Mouse (Mus musculus) heart, embryonic 12.5 days (tissue): ENCODE measurements around the gene Wfdc21. TPM values are rescaled to one million over a fixed set of nuclear protein-coding genes. Genes with fewer than 3 reads are reported as not detected.
A peak's percentile ranks its signal among the peaks of the same experiment; 100 is the strongest.

Experiments
- ATAC-seq: fragments of 200-750 bp; cut with Nextera tagmentation; 2 replicates; pipeline ENCODE4 v1.8.0; 2017; ENCODE audit warnings: moderate TSS enrichment, moderate library complexity; ENCODE audit not compliant: insufficient number of reproducible peaks, low FRiP score
- H3K27ac ChIP-seq: fragments of 300-500 bp; sonication (generic); 2 replicates; pipeline ENCODE4 v1.5.1; 2016; ENCODE audit warnings: mild to moderate bottlenecking, moderate library complexity; ENCODE audit not compliant: poor library complexity, severe bottlenecking
- H3K27me3 ChIP-seq: fragments of 300-500 bp; sonication (generic); replicated peaks from 2 replicates; pipeline ENCODE4 v1.6.1; 2016; ENCODE audit warnings: mild to moderate bottlenecking, moderate library complexity
- H3K36me3 ChIP-seq: fragments of 300-500 bp; sonication (generic); 2 replicates; pipeline ENCODE4 v1.6.1; 2016; ENCODE audit warnings: mild to moderate bottlenecking, moderate library complexity
- H3K4me1 ChIP-seq: fragments of 300-500 bp; sonication (generic); replicated peaks from 2 replicates; pipeline ENCODE4 v1.6.1; 2016; ENCODE audit warnings: mild to moderate bottlenecking
- H3K4me2 ChIP-seq: fragments of 300-500 bp; sonication (generic); 2 replicates; pipeline ENCODE4 v1.6.1; 2016; ENCODE audit warnings: mild to moderate bottlenecking, moderate library complexity
- H3K4me3 ChIP-seq: fragments of 300-500 bp; sonication (generic); 2 replicates; pipeline ENCODE4 v1.5.1; 2016; ENCODE audit warnings: mild to moderate bottlenecking
- H3K9ac ChIP-seq: fragments of 300-500 bp; sonication (generic); 2 replicates; pipeline ENCODE4 v1.6.1; 2016; ENCODE audit warnings: mild to moderate bottlenecking, moderate library complexity
- H3K9me3 ChIP-seq: fragments of 300-500 bp; sonication (generic); replicated peaks from 2 replicates; pipeline ENCODE4 v1.6.1; 2016; ENCODE audit warnings: mild to moderate bottlenecking, moderate library complexity
- WGBS: fragments of 180-500 bp; shearing (Covaris S2); methylation state at CpG from one replicate; pipeline ENCODE4 v1.1.7; 2016; 5-methylcytosine and 5-hydroxymethylcytosine counted together
- polyA plus RNA-seq: library from polyadenylated mRNA; unstranded; fragments of >200 nt; fragmentation: Nextera tagmentation; extraction: Ambion mirVana; gene quantifications from 2 replicates; pipeline ENCODE4 v1.2.1, GENCODE M21; 2016

The Wfdc21 gene
- polyA plus RNA-seq, 1 experiment from 2014 or later, result not detected

GRCm38 (mm10) chr11:83786835-83787234, 40.1 kb downstream of the Wfdc21 start:
- 55% methylated on average over 4 of the region's 4 CpGs for WGBS
- ATAC-seq, result peak; percentile 71; the same call in 1 of the 2 replicates
- no peaks in the 10 kb centered on the region for H3K9me3 ChIP-seq
- no peak overlapping the region for H3K4me3 ChIP-seq
- H3K4me1 ChIP-seq, result peaks cover 5% of the 10 kb centered on the region; the same call in 1 of the 2 replicates
- no peak overlapping the region for H3K4me2 ChIP-seq
- H3K9ac ChIP-seq, result no peak overlapping the region
- H3K27ac ChIP-seq, result no peak overlapping the region
- peaks cover 13% of the 10 kb centered on the region for H3K36me3 ChIP-seq
- 0 out of 2 replicates have a peak, but pooled peaks cover 13% of the 10 kb centered on the region for H3K27me3 ChIP-seq

GRCm38 (mm10) chr11:83787401-83788021, 40.8 kb downstream of the Wfdc21 start:
- 77% methylated on average over 15 of the region's 15 CpGs for WGBS
- no peak for ATAC-seq
- no peak overlapping the region for H3K4me3 ChIP-seq

GRCm38 (mm10) chr11:83788331-83788730, 41.6 kb downstream of the Wfdc21 start:
- Histone ChIP-seq H3K4me2 (no peak overlapping the region), H3K4me3 (no peak overlapping the region), H3K36me3 (peaks cover 2% of the 10 kb centered on the region; the same call in 1 of the 2 replicates), H3K9me3 (no peaks in the 10 kb centered on the region), H3K27me3 (0 out of 2 replicates have a peak, but pooled peaks cover 13% of the 10 kb centered on the region), H3K9ac (no peak overlapping the region), H3K4me1 (peaks cover 5% of the 10 kb centered on the region; the same call in 1 of the 2 replicates), H3K27ac (no peak overlapping the region)
- ATAC-seq, result no peak
- 69% methylated on average over 8 of the region's 8 CpGs for WGBS

More at GRCm38 (mm10) chr11:83787401-83788021, 40.8 kb downstream of the Wfdc21 start:
- Histone ChIP-seq H3K4me1 (peaks cover 5% of the 10 kb centered on the region; the same call in 1 of the 2 replicates), H3K9me3 (no peaks in the 10 kb centered on the region), H3K27me3 (0 out of 2 replicates have a peak, but pooled peaks cover 13% of the 10 kb centered on the region), H3K36me3 (peaks cover 9% of the 10 kb centered on the region), H3K4me2 (no peak overlapping the region), H3K27ac (no peak overlapping the region), H3K9ac (no peak overlapping the region)

- H3K4me3 ChIP-seq, result no peak overlapping the region
- H3K4me2 ChIP-seq, result peak overlapping the region; percentile 25; the same call in 1 of the 2 replicates
- 51% methylated on average over 13 of the region's 13 CpGs for WGBS
- 0 out of 2 replicates have a peak, but pooled peaks cover 13% of the 10 kb centered on the region for H3K27me3 ChIP-seq
- H3K9me3 ChIP-seq, result no peaks in the 10 kb centered on the region
- H3K4me1 ChIP-seq, result no peaks in the 10 kb centered on the region; the same call in 1 of the 2 replicates
- H3K36me3 ChIP-seq, result no peaks in the 10 kb centered on the region
- H3K9ac ChIP-seq, result no peak overlapping the region
- H3K27ac ChIP-seq, result no peak overlapping the region
- ATAC-seq, result no peak
Measured at GRCm38 (mm10) chr11:83789259-83789658, 42.5 kb downstream of the Wfdc21 start.

- no peak for ATAC-seq
- Histone ChIP-seq H3K36me3 (no peaks in the 10 kb centered on the region), H3K4me2 (no peak overlapping the region), H3K27ac (no peak overlapping the region), H3K9ac (no peak overlapping the region), H3K9me3 (no peaks in the 10 kb centered on the region), H3K4me1 (no peaks in the 10 kb centered on the region; the same call in 1 of the 2 replicates), H3K27me3 (peaks cover 27% of the 10 kb centered on the region), H3K4me3 (no peak overlapping the region)
- WGBS, result 46% methylated on average over 4 of the region's 4 CpGs
Measured at GRCm38 (mm10) chr11:83791133-83791532, 44.4 kb downstream of the Wfdc21 start.

- 66% methylated on average over 12 of the region's 12 CpGs for WGBS
- Histone ChIP-seq H3K4me1 (no peaks in the 10 kb centered on the region), H3K27me3 (peaks cover 27% of the 10 kb centered on the region), H3K4me2 (no peak overlapping the region), H3K9ac (no peak overlapping the region), H3K36me3 (no peaks in the 10 kb centered on the region), H3K27ac (no peak overlapping the region), H3K9me3 (no peaks in the 10 kb centered on the region), H3K4me3 (no peak overlapping the region)
- no peak for ATAC-seq
Measured at GRCm38 (mm10) chr11:83792316-83792914, 45.7 kb downstream of the Wfdc21 start.

- ATAC-seq, result no peak
- no peaks in the 10 kb centered on the region for H3K9me3 ChIP-seq
- no peaks in the 10 kb centered on the region for H3K4me1 ChIP-seq
- no peaks in the 10 kb centered on the region for H3K36me3 ChIP-seq
- H3K27me3 ChIP-seq, result peaks cover 27% of the 10 kb centered on the region
- no peak overlapping the region for H3K4me2 ChIP-seq
- H3K4me3 ChIP-seq, result no peak overlapping the region
- no peak overlapping the region for H3K27ac ChIP-seq
- H3K9ac ChIP-seq, result no peak overlapping the region
- WGBS, result 75% methylated on average over 14 of the region's 14 CpGs
Measured at GRCm38 (mm10) chr11:83793264-83793663, 46.5 kb downstream of the Wfdc21 start.

GRCm38 (mm10) chr11:83796112-83796511, 49.4 kb downstream of the Wfdc21 start:
- ATAC-seq, result no peak
- Histone ChIP-seq H3K36me3 (no peaks in the 10 kb centered on the region), H3K9ac (no peak overlapping the region), H3K4me1 (no peaks in the 10 kb centered on the region; the same call in 1 of the 2 replicates), H3K27me3 (peaks cover 14% of the 10 kb centered on the region), H3K9me3 (no peaks in the 10 kb centered on the region), H3K4me2 (no peak overlapping the region), H3K27ac (no peak overlapping the region), H3K4me3 (no peak overlapping the region)
- WGBS, result 74% methylated on average over 6 of the region's 6 CpGs

GRCm38 (mm10) chr11:83796980-83797608, 50.4 kb downstream of the Wfdc21 start:
- no peak overlapping the region for H3K4me3 ChIP-seq
- peaks cover 14% of the 10 kb centered on the region for H3K27me3 ChIP-seq
- no peak overlapping the region for H3K9ac ChIP-seq
- H3K4me1 ChIP-seq, result peaks cover 5% of the 10 kb centered on the region
- no peak overlapping the region for H3K27ac ChIP-seq
- no peak overlapping the region for H3K4me2 ChIP-seq
- no peaks in the 10 kb centered on the region for H3K9me3 ChIP-seq
- 79% methylated on average over 10 of the region's 10 CpGs for WGBS
- no peak for ATAC-seq
- no peaks in the 10 kb centered on the region for H3K36me3 ChIP-seq

- 62% methylated on average over 12 of the region's 12 CpGs for WGBS
- Histone ChIP-seq H3K36me3 (no peaks in the 10 kb centered on the region), H3K27ac (no peak overlapping the region), H3K4me2 (no peak overlapping the region), H3K4me3 (no peak overlapping the region), H3K27me3 (peaks cover 8% of the 10 kb centered on the region), H3K9ac (no peak overlapping the region), H3K9me3 (no peaks in the 10 kb centered on the region), H3K4me1 (peaks cover 11% of the 10 kb centered on the region)
- ATAC-seq, result no peak
Measured at GRCm38 (mm10) chr11:83799871-83800430, 53.2 kb downstream of the Wfdc21 start.

GRCm38 (mm10) chr11:83802166-83802565, 55.4 kb downstream of the Wfdc21 start:
- Histone ChIP-seq H3K4me3 (no peak overlapping the region), H3K9ac (no peak overlapping the region), H3K36me3 (no peaks in the 10 kb centered on the region), H3K27me3 (no peaks in the 10 kb centered on the region), H3K27ac (no peak overlapping the region), H3K4me1 (peaks cover 11% of the 10 kb centered on the region), H3K9me3 (peaks cover 6% of the 10 kb centered on the region; the same call in 1 of the 2 replicates), H3K4me2 (no peak overlapping the region)
- 67% methylated on average over 8 of the region's 8 CpGs for WGBS
- ATAC-seq, result no peak
